Mouse (Mus musculus): Measurements from ENCODE around the gene Acly. TPM values are rescaled to one million over a fixed set of nuclear protein-coding genes. Genes with fewer than 3 reads are reported as not detected.
A peak's percentile ranks its signal among the peaks of the same experiment; 100 is the strongest.

Acly gene
- polyA plus RNA-seq, 1 experiment: 232 TPM

- Histone ChIP-seq H3K9ac (ENCODE audit: low read depth, poor library complexity, severe bottlenecking) (no peak overlapping the region), H3K4me3 (ENCODE audit: low read depth, low read length) (no peak overlapping the region), H3K9me3 (replicated peaks; ENCODE audit: control insufficient read depth, insufficient read depth, low read length, poor library complexity, severe bottlenecking) (no peaks in the 10 kb centered on the region), H3K4me1 (ENCODE audit: control insufficient read depth, insufficient read depth, low read length) (no peaks in the 10 kb centered on the region), H3K27ac (ENCODE audit: insufficient read depth, low read length) (0 out of 2 replicates have a peak overlapping the region, but pooled peaks have one; percentile 21), H3K27me3 (ENCODE audit: control insufficient read depth, insufficient read depth, low read length, poor library complexity, severe bottlenecking) (no peaks in the 10 kb centered on the region), H3K36me3 (ENCODE audit: control insufficient read depth, insufficient read depth, low read length, poor library complexity, severe bottlenecking) (peaks cover 87% of the 10 kb centered on the region)
- no peak for TF ChIP-seq POLR2A (IDR thresholded peaks at IDR 0.05; ENCODE audit: insufficient read depth, low read length)
- TF ChIP-seq EP300 (IDR thresholded peaks at IDR 0.05; ENCODE audit: insufficient read depth, low read depth, low read length): no peak
- TF ChIP-seq CTCF (IDR thresholded peaks at IDR 0.05; ENCODE audit: low read depth, low read length): no peak
Measured at GRCm38 (mm10) chr11:100515789-100516188, 12.0 kb downstream of the Acly start.

- H3K9me3 ChIP-seq (replicated peaks; ENCODE audit: control insufficient read depth, insufficient read depth, low read length, poor library complexity, severe bottlenecking): no peaks in the 10 kb centered on the region
- TF ChIP-seq CTCF (IDR thresholded peaks at IDR 0.05; ENCODE audit: low read depth, low read length) (no peak), POLR2A (IDR thresholded peaks at IDR 0.05; ENCODE audit: insufficient read depth, low read length) (no peak), EP300 (IDR thresholded peaks at IDR 0.05; ENCODE audit: insufficient read depth, low read depth, low read length) (no peak)
- no peaks in the 10 kb centered on the region for H3K27me3 ChIP-seq (ENCODE audit: control insufficient read depth, insufficient read depth, low read length, poor library complexity, severe bottlenecking)
- no peaks in the 10 kb centered on the region for H3K4me1 ChIP-seq (ENCODE audit: control insufficient read depth, insufficient read depth, low read length)
- peak overlapping the region; percentile 21; the same call in 1 of the 2 replicates for H3K27ac ChIP-seq (ENCODE audit: insufficient read depth, low read length)
- H3K9ac ChIP-seq (ENCODE audit: low read depth, poor library complexity, severe bottlenecking): no peak overlapping the region
- H3K4me3 ChIP-seq (ENCODE audit: low read depth, low read length): no peak overlapping the region
- H3K36me3 ChIP-seq (ENCODE audit: control insufficient read depth, insufficient read depth, low read length, poor library complexity, severe bottlenecking): peaks cover 84% of the 10 kb centered on the region
Measured at GRCm38 (mm10) chr11:100515061-100515460, 12.7 kb downstream of the Acly start.

GRCm38 (mm10) chr11:100513716-100514115 is 14.1 kb downstream of the Acly start:
- no peak overlapping the region for H3K9ac ChIP-seq (ENCODE audit: low read depth, poor library complexity, severe bottlenecking)
- H3K4me1 ChIP-seq (ENCODE audit: control insufficient read depth, insufficient read depth, low read length): no peaks in the 10 kb centered on the region
- H3K27ac ChIP-seq (ENCODE audit: insufficient read depth, low read length): no peak overlapping the region
- H3K9me3 ChIP-seq (replicated peaks; ENCODE audit: control insufficient read depth, insufficient read depth, low read length, poor library complexity, severe bottlenecking): no peaks in the 10 kb centered on the region
- peaks cover 88% of the 10 kb centered on the region for H3K36me3 ChIP-seq (ENCODE audit: control insufficient read depth, insufficient read depth, low read length, poor library complexity, severe bottlenecking)
- no peaks in the 10 kb centered on the region for H3K27me3 ChIP-seq (ENCODE audit: control insufficient read depth, insufficient read depth, low read length, poor library complexity, severe bottlenecking)
- H3K4me3 ChIP-seq (ENCODE audit: low read depth, low read length): no peak overlapping the region
- TF ChIP-seq CTCF (IDR thresholded peaks at IDR 0.05; ENCODE audit: low read depth, low read length) (no peak), EP300 (IDR thresholded peaks at IDR 0.05; ENCODE audit: insufficient read depth, low read depth, low read length) (no peak), POLR2A (IDR thresholded peaks at IDR 0.05; ENCODE audit: insufficient read depth, low read length) (no peak)

- peaks cover 81% of the 10 kb centered on the region for H3K36me3 ChIP-seq (ENCODE audit: control insufficient read depth, insufficient read depth, low read length, poor library complexity, severe bottlenecking)
- H3K27ac ChIP-seq (ENCODE audit: insufficient read depth, low read length): no peak overlapping the region
- H3K4me1 ChIP-seq (ENCODE audit: control insufficient read depth, insufficient read depth, low read length): no peaks in the 10 kb centered on the region
- H3K9ac ChIP-seq (ENCODE audit: low read depth, poor library complexity, severe bottlenecking): no peak overlapping the region
- H3K4me3 ChIP-seq (ENCODE audit: low read depth, low read length): no peak overlapping the region
- TF ChIP-seq POLR2A (IDR thresholded peaks at IDR 0.05; ENCODE audit: insufficient read depth, low read length) (no peak), CTCF (IDR thresholded peaks at IDR 0.05; ENCODE audit: low read depth, low read length) (no peak), EP300 (IDR thresholded peaks at IDR 0.05; ENCODE audit: insufficient read depth, low read depth, low read length) (no peak)
- no peaks in the 10 kb centered on the region for H3K9me3 ChIP-seq (replicated peaks; ENCODE audit: control insufficient read depth, insufficient read depth, low read length, poor library complexity, severe bottlenecking)
- no peaks in the 10 kb centered on the region for H3K27me3 ChIP-seq (ENCODE audit: control insufficient read depth, insufficient read depth, low read length, poor library complexity, severe bottlenecking)
Measured at GRCm38 (mm10) chr11:100512384-100512783, 15.4 kb downstream of the Acly start.

- Histone ChIP-seq H3K9ac (ENCODE audit: low read depth, poor library complexity, severe bottlenecking) (no peak overlapping the region), H3K9me3 (replicated peaks; ENCODE audit: control insufficient read depth, insufficient read depth, low read length, poor library complexity, severe bottlenecking) (no peaks in the 10 kb centered on the region), H3K27me3 (ENCODE audit: control insufficient read depth, insufficient read depth, low read length, poor library complexity, severe bottlenecking) (no peaks in the 10 kb centered on the region), H3K27ac (ENCODE audit: insufficient read depth, low read length) (no peak overlapping the region), H3K36me3 (ENCODE audit: control insufficient read depth, insufficient read depth, low read length, poor library complexity, severe bottlenecking) (peaks cover 69% of the 10 kb centered on the region), H3K4me3 (ENCODE audit: low read depth, low read length) (no peak overlapping the region), H3K4me1 (ENCODE audit: control insufficient read depth, insufficient read depth, low read length) (no peaks in the 10 kb centered on the region)
- TF ChIP-seq EP300 (IDR thresholded peaks at IDR 0.05; ENCODE audit: insufficient read depth, low read depth, low read length) (no peak), POLR2A (IDR thresholded peaks at IDR 0.05; ENCODE audit: insufficient read depth, low read length) (no peak), CTCF (IDR thresholded peaks at IDR 0.05; ENCODE audit: low read depth, low read length) (no peak)
Measured at GRCm38 (mm10) chr11:100510556-100510955, 17.2 kb downstream of the Acly start.

GRCm38 (mm10) chr11:100505997-100506396 is 21.8 kb downstream of the Acly start:
- TF ChIP-seq POLR2A (IDR thresholded peaks at IDR 0.05; ENCODE audit: insufficient read depth, low read length): no peak
- no peak for TF ChIP-seq CTCF (IDR thresholded peaks at IDR 0.05; ENCODE audit: low read depth, low read length)
- no peak for TF ChIP-seq EP300 (IDR thresholded peaks at IDR 0.05; ENCODE audit: insufficient read depth, low read depth, low read length)
- Histone ChIP-seq H3K9ac (ENCODE audit: low read depth, poor library complexity, severe bottlenecking) (no peak overlapping the region), H3K4me3 (ENCODE audit: low read depth, low read length) (no peak overlapping the region), H3K36me3 (ENCODE audit: control insufficient read depth, insufficient read depth, low read length, poor library complexity, severe bottlenecking) (peaks cover 50% of the 10 kb centered on the region), H3K4me1 (ENCODE audit: control insufficient read depth, insufficient read depth, low read length) (peaks cover 2% of the 10 kb centered on the region), H3K27ac (ENCODE audit: insufficient read depth, low read length) (no peak overlapping the region), H3K9me3 (replicated peaks; ENCODE audit: control insufficient read depth, insufficient read depth, low read length, poor library complexity, severe bottlenecking) (no peaks in the 10 kb centered on the region), H3K27me3 (ENCODE audit: control insufficient read depth, insufficient read depth, low read length, poor library complexity, severe bottlenecking) (no peaks in the 10 kb centered on the region)
